Mouse (Mus musculus) forebrain, embryonic 11.5 days (tissue): Measurements from ENCODE around the gene Ppp2r3a. TPM values are rescaled to one million over a fixed set of nuclear protein-coding genes. Genes with fewer than 3 reads are reported as not detected.

Experiments
- ATAC-seq: fragments of 200-750 bp; cut with Nextera tagmentation; replicated peaks from 2 replicates; pipeline ENCODE4 v1.8.0; 2017; ENCODE audit warnings: moderate TSS enrichment; ENCODE audit not compliant: low FRiP score
- DNase-seq: peaks from one replicate; pipeline ENCODE4 v3.0.0-alpha.2; 2017; ENCODE audit warnings: low spot score
- H3K27ac ChIP-seq: fragments of 300-500 bp; sonication (generic); 2 replicates; pipeline ENCODE4 v1.5.1; 2014; ENCODE audit warnings: low read depth, low read length
- H3K27me3 ChIP-seq: fragments of 300-500 bp; sonication (generic); 2 replicates; pipeline ENCODE4 v1.6.1; 2014; ENCODE audit warnings: mild to moderate bottlenecking, low read length, mixed read lengths; ENCODE audit not compliant: control insufficient read depth, insufficient read depth
- H3K36me3 ChIP-seq: fragments of 300-500 bp; sonication (generic); 2 replicates; pipeline ENCODE4 v1.6.1; 2014; ENCODE audit warnings: mild to moderate bottlenecking, low read length, moderate library complexity, mixed read lengths; ENCODE audit not compliant: control insufficient read depth, insufficient read depth
- H3K4me1 ChIP-seq: fragments of 300-500 bp; sonication (generic); replicated peaks from 2 replicates; pipeline ENCODE4 v1.6.1; 2014; ENCODE audit warnings: low read length, mixed read lengths; ENCODE audit not compliant: control insufficient read depth, insufficient read depth
- H3K4me2 ChIP-seq: fragments of 300-500 bp; sonication (generic); 2 replicates; pipeline ENCODE4 v1.6.1; 2014; ENCODE audit warnings: low read depth, mild to moderate bottlenecking, low read length, moderate library complexity, mixed read lengths; ENCODE audit not compliant: severe bottlenecking
- H3K4me3 ChIP-seq: fragments of 300-500 bp; sonication (generic); 2 replicates; pipeline ENCODE4 v1.5.1; 2014; ENCODE audit warnings: low read depth, low read length
- H3K9ac ChIP-seq: fragments of 300-500 bp; sonication (generic); 2 replicates; pipeline ENCODE4 v1.6.1; 2014; ENCODE audit warnings: low read length
- H3K9me3 ChIP-seq: fragments of 300-500 bp; sonication (generic); 2 replicates; pipeline ENCODE4 v1.6.1; 2016; ENCODE audit warnings: low read length, mixed read lengths; ENCODE audit not compliant: control insufficient read depth
- WGBS: fragments of 180-500 bp; shearing (Covaris S2); extraction: QIAGEN DNeasy Blood & Tissue Kit; methylation state at CpG from one replicate; pipeline ENCODE4 v1.1.7; 2014; 5-methylcytosine and 5-hydroxymethylcytosine counted together
- polyA plus RNA-seq: library from polyadenylated mRNA; unstranded; fragments of >200 nt; fragmentation: Nextera tagmentation; extraction: Ambion mirVana; gene quantifications from 2 replicates; pipeline ENCODE4 v1.2.1, GENCODE M21; 2014

The Ppp2r3a gene
- polyA plus RNA-seq, 1 experiment from 2014 or later, result 15.5 TPM

DNA sequence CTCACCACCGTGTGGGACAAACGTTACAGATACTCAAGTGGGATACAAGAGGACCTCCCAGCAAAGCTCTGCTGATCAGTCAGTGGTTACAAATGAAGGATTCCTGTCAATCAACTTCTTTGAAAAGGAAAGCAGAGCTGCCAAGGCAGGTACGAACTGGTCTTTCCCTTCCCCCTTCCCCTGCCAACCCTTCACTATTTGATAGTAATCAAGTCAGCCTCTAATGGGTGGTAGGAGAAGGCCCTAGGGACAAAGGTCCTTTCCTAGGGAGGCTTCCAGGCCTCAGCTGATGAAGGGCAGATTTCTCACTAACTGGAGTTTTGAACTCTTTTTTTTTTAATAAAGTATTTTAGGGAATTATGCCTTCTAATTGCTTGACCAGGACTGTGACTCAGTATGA is 11.2 kb upstream of the Ppp2r3a start:
- H3K4me2 ChIP-seq, result no peak overlapping the region
- H3K27me3 ChIP-seq, result no peaks in the 10 kb centered on the region
- no peaks in the 10 kb centered on the region for H3K9me3 ChIP-seq
- H3K4me3 ChIP-seq, result no peak overlapping the region
- H3K27ac ChIP-seq, result no peak overlapping the region
- ATAC-seq (no peak), DNase-seq (no peak)
- no peaks in the 10 kb centered on the region for H3K36me3 ChIP-seq
- WGBS, result 85% methylated on average over 3 of the region's 3 CpGs
- H3K4me1 ChIP-seq, result no peaks in the 10 kb centered on the region
- H3K9ac ChIP-seq, result no peak overlapping the region

DNA sequence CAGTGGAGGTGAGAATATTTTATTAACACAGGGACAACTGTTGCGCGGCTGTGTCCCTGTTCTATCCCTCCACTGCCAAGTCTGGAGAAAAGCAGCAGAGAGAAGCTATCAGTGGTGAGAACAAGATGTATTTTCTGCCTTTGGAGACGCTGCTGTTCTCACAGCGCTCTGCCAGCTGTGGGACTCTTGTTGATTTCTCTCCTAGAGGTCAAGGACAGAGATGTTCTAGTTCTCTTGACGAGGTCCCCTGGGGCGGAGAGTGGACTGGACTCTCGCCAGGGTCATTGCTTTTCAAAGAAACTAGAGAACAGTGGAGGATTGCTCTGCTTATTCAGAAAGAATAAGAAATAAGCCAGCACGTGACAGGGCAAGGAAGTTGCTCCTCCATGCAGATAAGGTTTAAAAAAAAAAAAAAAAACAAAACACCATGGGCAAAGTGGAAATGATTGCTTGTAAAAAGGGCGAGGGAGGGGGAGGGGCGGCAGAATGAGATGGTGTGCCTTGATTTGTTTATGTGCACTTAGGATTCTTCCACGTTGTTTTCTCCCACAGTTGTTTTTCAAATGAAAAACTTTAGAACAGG is 10.5 kb upstream of the Ppp2r3a start:
- Histone ChIP-seq H3K4me1 (no peaks in the 10 kb centered on the region), H3K4me3 (no peak overlapping the region), H3K4me2 (no peak overlapping the region), H3K36me3 (no peaks in the 10 kb centered on the region), H3K9ac (no peak overlapping the region), H3K9me3 (no peaks in the 10 kb centered on the region), H3K27ac (no peak overlapping the region), H3K27me3 (no peaks in the 10 kb centered on the region)
- DNase-seq (no peak), ATAC-seq (no peak)
- WGBS, result 66% methylated on average over 11 of the region's 11 CpGs

DNA sequence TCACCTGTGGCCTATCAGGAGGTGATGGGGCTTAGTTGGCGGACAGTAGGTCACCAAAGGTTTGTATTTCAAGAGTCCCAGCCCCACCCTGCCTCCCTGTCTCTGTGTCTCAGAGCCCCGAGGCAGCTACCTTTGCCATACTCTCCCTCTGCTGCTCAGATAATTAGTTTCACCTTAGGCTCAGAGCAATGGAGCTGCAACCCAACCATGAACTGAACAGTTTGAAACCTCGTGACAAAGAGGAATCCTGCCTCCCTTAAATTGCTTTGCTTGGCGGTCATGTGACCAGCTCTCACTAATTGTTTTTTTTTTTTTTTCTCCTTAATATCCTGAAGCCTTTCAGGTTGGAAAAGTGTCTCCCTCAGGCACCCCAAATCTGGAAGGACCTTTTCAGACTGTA is 9.8 kb upstream of the Ppp2r3a start:
- ATAC-seq (no peak), DNase-seq (no peak)
- H3K36me3 ChIP-seq, result no peaks in the 10 kb centered on the region
- H3K27me3 ChIP-seq, result no peaks in the 10 kb centered on the region
- WGBS, result 60% methylated on average over 4 of the region's 4 CpGs
- no peak overlapping the region for H3K4me2 ChIP-seq
- H3K9me3 ChIP-seq, result no peaks in the 10 kb centered on the region
- H3K9ac ChIP-seq, result no peak overlapping the region
- H3K4me3 ChIP-seq, result no peak overlapping the region
- no peaks in the 10 kb centered on the region for H3K4me1 ChIP-seq
- no peak overlapping the region for H3K27ac ChIP-seq

DNA sequence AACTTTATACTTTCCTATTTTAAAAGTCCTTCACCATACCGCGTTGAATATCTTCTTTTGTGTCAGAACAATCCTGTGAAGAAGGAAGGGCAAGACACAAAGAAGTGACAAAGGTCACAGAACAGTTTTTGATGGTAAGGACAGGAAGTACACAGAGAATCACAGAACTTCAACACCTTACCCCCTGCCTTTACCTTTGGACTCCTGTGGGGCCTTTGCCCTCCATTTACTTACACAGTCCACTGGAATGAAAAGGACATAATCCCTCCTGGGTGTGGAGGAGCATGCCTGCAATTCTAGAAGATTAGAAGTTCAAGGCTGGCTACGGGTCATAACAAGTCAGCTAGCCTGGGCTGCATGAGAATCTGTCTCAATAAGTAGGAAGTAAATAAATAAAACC is 1.5 kb upstream of the Ppp2r3a start:
- ATAC-seq (no peak), DNase-seq (no peak)
- Histone ChIP-seq H3K4me3 (no peak overlapping the region), H3K9ac (no peak overlapping the region), H3K36me3 (no peaks in the 10 kb centered on the region), H3K27me3 (no peaks in the 10 kb centered on the region), H3K4me1 (no peaks in the 10 kb centered on the region; the same call in 1 of the 2 replicates), H3K9me3 (no peaks in the 10 kb centered on the region), H3K4me2 (no peak overlapping the region), H3K27ac (no peak overlapping the region)
- WGBS, result 75% methylated on average over 3 of the region's 3 CpGs

DNA sequence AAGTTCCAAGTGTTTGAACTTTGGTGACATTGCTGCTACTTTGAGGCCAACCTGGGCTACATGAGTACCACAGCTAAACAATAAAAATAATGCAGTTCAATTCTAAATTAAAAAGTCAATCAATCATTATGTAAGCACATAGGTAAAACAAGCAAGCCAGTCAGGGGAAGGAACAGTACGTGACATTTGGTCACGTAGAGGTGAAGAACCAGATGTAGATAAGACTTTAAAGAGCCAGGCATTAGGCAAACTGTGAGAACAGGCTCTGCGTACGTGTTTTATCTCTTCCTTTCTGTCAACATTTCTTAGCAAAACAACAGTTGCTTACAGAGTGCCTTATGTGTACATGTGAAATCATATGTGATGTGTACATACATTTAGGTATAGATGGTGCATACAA is 946 bp upstream of the Ppp2r3a start:
- Histone ChIP-seq H3K36me3 (no peaks in the 10 kb centered on the region), H3K27ac (no peak overlapping the region), H3K9me3 (no peaks in the 10 kb centered on the region), H3K4me3 (no peak overlapping the region), H3K27me3 (no peaks in the 10 kb centered on the region), H3K4me1 (no peaks in the 10 kb centered on the region; the same call in 1 of the 2 replicates), H3K4me2 (no peak overlapping the region), H3K9ac (no peak overlapping the region)
- no peak for ATAC-seq
- 81% methylated on average over 4 of the region's 4 CpGs for WGBS
- DNase-seq, result no peak

DNA sequence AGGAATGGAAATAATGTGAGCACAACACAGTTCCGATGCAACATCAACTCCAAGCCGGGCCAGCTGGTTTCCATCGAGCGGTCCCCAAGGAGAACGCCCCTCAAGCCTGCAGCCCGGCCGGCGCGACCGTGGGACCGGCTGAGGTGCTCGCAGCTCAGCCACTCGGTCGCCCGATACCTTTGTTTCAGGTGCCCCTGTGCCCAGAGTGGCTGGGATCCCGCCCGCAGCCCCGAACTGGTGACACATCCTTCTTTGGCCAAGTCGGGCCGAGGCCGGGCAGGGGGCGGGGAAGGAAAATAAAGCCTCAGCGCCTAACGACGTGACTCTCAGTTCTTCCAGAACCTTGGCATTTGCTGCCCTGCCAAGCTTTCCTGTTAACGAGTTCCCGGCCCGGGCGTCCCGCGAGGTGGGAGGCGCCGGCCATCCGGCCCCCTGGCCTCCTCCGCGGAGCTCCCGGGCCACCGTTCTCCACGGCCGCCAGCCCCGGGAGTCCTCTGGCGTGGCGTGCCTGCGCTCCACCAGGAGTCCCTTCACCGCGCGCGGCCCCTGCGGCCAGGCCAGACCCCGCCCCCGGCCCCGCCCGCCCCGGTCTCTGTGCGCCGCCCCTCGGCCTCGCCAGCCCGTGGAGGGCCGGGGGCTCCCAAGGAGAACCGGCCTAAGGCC is 483 bp downstream of the Ppp2r3a start:
- no peaks in the 10 kb centered on the region for H3K36me3 ChIP-seq
- H3K27ac ChIP-seq, result peak overlapping the region; percentile 90
- H3K27me3 ChIP-seq, result no peaks in the 10 kb centered on the region
- peak overlapping the region; percentile 74 for H3K4me2 ChIP-seq
- no peaks in the 10 kb centered on the region; the same call in 1 of the 2 replicates for H3K4me1 ChIP-seq
- ATAC-seq, result peak; percentile 97
- WGBS, result 1% methylated on average over 56 of the region's 61 CpGs
- no peaks in the 10 kb centered on the region for H3K9me3 ChIP-seq
- H3K9ac ChIP-seq, result peak overlapping the region; percentile 80
- DNase-seq, result peak; percentile 85
- H3K4me3 ChIP-seq, result peak overlapping the region; percentile 75

DNA sequence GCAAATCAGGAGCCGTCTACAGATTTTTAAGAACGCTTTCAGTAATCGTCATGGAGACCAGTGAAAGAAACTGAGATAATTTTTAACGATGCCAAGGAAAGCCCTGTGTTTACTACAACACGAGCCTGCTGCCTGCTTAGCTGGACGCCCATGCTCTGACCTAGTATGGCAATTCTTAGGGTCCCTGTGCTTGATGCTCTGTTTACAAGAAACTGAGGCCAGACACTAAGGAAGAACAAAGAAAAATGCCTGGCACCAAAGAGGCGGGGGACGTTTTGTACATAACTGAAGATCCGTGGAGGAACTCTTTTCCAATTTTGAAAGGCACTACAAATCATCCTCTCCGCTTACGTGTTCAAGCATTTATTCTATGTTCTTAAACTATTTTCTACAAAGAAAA is 1.1 kb downstream of the Ppp2r3a start:
- Histone ChIP-seq H3K27me3 (no peaks in the 10 kb centered on the region), H3K27ac (no peak overlapping the region; the same call in 1 of the 2 replicates), H3K4me1 (no peaks in the 10 kb centered on the region; the same call in 1 of the 2 replicates), H3K36me3 (no peaks in the 10 kb centered on the region), H3K4me2 (peak overlapping the region; percentile 74), H3K4me3 (peak overlapping the region; percentile 75), H3K9ac (peak overlapping the region; percentile 80), H3K9me3 (no peaks in the 10 kb centered on the region)
- DNase-seq (peak; percentile 52), ATAC-seq (no peak)
- WGBS, result 7% methylated on average over 11 of the region's 11 CpGs

DNA sequence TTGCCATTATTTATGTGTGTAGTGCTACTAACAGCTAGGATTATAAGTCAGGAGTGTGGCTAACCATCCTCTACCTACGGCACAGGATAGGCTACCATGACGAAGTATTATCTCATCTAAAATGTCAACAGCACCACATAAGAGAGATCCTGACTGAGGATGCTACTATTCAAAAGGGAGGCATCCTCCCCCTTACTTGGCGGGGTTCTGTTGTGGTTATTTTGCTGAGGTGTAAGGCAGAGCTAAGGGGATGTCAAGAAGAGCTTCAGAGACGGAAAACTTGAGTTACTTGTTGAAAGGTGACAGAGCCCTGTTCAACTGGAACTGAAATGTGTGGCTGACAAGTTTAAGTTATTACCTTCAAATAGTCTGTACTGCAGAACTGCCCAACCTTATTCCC is 2.0 kb downstream of the Ppp2r3a start:
- DNase-seq, result no peak
- Histone ChIP-seq H3K36me3 (no peaks in the 10 kb centered on the region), H3K27ac (no peak overlapping the region), H3K27me3 (no peaks in the 10 kb centered on the region), H3K4me1 (no peaks in the 10 kb centered on the region; the same call in 1 of the 2 replicates), H3K4me2 (no peak overlapping the region), H3K9me3 (no peaks in the 10 kb centered on the region), H3K9ac (no peak overlapping the region), H3K4me3 (no peak overlapping the region)
- 80% methylated on average over 4 of the region's 4 CpGs for WGBS
- ATAC-seq, result no peak

DNA sequence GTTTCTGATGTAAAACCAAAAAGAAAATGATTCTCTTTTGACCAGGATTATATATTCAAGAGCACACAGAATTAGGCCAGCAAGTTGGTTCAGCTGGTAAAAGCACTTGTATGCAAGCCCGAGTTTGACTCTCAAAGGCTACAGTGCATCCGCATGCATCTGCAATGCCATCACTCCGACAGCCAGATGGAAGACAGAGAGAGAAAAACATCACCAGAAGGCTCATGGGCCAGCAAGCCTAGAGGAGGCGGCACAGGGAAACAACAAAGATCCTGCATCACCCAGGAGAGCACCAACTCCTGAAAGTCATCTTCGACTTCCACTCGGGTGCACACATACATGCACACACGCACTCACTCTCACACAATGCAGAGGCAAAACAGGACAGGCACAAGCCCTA is 4.1 kb downstream of the Ppp2r3a start:
- no peaks in the 10 kb centered on the region for H3K36me3 ChIP-seq
- DNase-seq (no peak), ATAC-seq (no peak)
- no peaks in the 10 kb centered on the region for H3K27me3 ChIP-seq
- H3K4me1 ChIP-seq, result no peaks in the 10 kb centered on the region; the same call in 1 of the 2 replicates
- 68% methylated on average over 7 of the region's 7 CpGs for WGBS
- no peak overlapping the region for H3K4me2 ChIP-seq
- no peak overlapping the region for H3K4me3 ChIP-seq
- no peaks in the 10 kb centered on the region for H3K9me3 ChIP-seq
- no peak overlapping the region for H3K27ac ChIP-seq
- no peak overlapping the region for H3K9ac ChIP-seq
